Mouse (Mus musculus) cerebellum, adult 18-20 months (tissue): Measurements from ENCODE around the gene Nlk.
"Not testable (repeated sequence)": the region's sequence is repeated elsewhere in the genome, so short reads cannot be mapped to it uniquely, and the experiment has no call there.

Experiments
- DNase-seq, 2 experiments: peaks; one replicate each; pipeline ENCODE4 v3.0.0; 2021

The Nlk gene

DNA sequence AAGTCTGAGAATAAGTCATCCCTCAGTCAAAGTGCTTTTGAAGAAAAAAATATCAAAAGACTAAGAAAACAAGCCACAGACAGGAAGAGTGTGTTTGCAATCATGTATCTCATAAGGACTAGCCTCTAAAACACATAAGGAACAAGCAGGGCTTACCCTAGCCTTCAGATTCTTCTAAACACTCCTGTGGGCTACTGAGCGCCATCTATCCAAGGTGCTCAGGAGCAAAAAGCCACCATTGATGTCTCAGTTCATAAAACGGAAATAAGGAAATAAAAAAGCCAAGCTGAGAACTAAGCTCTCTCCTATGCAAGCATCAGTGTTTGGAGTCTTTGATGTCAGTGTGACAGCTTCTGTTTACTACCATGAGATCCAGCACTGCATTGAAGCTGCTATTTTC lies 18.4 kb downstream of the Nlk start:
- no peak for DNase-seq

DNA sequence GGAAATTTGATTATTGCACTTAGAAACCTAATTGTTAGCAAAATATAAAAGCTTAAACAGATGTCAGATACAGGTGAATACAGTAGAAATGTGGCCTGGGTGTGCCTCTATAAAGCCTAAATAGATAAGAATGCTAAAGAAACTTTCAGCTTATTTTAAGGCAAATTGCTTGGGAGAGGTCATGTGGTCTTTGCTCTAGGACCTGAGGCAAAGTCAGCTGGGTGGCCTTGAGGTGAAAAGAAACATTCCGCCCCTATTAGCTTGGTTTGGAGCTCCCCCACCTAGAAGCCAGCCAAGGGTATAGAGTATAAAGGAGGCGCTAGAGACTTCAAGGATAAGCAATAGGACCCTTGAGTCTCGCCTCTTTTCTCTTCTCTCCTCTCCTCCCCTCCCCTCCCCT lies 28.5 kb downstream of the Nlk start:
- no peak for DNase-seq

DNA sequence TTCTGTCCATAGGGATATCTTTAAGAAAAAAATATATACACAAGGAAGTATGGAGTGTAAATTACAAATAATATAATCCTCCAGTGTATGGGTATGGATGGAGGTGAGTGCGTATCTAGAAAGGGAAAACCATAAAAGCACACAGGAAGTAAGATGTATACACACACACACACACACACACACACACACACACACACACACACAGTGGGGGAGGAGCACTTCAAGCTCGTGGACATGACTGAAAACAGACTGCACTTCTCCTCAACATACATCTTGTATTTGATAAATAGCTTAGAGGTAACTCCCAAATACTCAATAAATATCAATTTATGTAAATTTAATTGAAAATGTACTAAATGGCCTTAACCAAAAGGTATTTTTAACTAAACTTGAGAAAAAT lies 32.3 kb downstream of the Nlk start:
- DNase-seq, result no peak

DNA sequence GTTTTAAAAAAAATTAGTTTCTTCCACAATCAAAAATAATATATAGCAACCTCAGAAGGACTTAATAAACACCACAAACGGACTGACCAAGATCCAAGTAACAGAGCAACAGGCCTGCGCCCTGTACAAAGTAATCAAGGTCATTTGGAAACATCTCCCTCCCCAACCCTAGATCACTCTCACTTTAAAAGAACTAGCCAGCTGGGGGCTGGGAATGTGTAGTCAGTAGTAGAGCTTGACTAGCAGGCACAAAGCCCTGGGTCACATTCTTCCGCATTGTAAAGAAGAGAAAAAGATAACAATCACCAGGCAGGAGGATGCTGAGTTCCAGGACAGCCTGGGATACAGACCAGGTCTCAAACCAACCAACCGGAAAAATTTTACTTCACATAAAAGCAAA lies 33.3 kb downstream of the Nlk start:
- DNase-seq, result no peak

DNA sequence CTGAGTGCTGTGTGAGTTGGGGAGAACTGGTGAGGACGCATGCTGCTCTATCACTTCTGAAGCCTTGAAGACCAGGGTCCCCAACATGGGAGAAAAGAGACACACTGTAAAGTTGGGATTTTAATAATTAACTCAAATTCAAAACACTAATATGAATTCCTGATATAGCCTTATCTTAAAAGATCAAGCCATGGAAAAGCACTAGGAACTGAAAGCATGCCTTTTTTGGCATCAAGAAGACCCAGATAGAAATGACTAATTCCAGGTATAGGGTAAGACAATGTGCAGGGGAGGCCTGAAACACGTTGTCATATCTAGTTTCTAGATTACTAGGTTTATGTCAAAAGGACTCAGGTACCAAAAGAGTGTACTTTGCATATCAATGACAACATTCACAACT lies 48.0 kb downstream of the Nlk start:
- no peak for DNase-seq

DNA sequence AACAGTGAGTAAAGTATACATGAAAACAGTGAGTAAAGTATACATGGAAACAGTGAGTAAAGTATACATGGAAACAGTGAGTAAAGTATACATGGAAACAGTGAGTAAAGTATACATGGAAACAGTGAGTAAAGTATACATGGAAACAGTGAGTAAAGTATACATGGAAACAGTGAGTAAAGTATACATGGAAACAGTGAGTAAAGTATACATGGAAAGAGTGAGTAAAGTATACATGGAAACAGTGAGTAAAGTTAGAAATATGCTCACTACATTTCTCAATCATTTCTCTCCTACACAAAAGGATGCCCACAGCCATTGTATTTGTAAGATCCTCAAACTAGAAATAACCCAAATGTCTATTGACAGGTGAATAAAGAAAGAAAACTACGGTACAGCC lies 48.8 kb downstream of the Nlk start:
- DNase-seq, result not testable (repeated sequence)

DNA sequence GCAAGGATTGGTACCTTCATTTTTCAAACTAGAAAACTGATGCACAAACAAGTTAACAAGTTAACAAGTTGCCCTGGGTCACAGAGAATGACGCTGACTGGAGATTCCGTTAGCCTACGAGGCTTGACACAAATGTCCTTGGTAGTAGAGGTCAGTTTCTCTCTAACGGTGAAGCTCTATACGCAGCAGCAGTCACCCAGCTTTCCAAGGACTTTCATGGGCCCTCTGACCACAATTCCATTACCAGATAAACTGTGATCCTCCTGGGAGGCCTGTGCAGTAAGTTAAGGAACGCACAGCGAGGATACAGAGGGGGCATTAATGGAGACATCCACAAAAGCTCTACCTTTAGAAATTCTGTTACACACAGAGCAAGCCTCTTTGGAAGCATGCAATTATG lies 53.4 kb downstream of the Nlk start:
- no peak for DNase-seq

DNA sequence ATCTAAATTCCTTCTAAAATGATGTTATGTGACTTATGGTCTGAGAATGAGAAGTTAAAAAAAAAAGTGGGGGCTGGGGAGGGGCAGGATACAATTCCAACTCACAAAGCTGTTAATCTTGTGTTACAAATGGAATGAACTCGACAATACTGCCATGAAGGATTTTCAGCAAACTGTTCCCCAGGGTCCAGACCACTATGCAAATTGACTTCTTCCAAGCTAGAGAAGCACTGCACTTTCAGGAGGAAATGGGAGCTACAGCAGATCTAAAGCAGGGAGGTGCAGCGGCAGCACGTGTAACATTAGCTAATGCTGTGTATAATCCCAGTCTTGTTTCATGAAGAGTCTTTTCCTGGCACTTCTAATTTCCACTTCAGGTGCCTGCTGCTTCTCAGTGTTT lies 55.0 kb downstream of the Nlk start:
- no peak for DNase-seq

DNA sequence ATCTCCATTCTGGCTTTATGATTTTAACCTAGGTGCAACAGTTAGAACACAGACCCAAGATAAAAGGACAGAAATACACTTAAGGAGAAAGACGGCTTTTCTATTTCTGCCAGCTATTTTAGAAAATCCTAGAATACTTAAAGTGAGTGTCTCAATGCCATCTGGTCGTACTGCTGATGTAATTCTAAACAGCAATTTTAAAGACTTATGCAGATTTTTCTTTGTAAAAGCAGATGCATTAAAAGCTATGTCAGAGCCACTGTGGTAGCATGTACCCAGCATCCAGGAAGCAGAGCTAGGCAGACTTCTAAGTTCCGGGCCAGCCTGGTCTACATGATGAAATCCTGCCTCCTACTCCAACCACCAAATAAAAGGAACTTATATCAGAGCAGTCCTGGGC lies 56.1 kb downstream of the Nlk start:
- DNase-seq, result no peak

DNA sequence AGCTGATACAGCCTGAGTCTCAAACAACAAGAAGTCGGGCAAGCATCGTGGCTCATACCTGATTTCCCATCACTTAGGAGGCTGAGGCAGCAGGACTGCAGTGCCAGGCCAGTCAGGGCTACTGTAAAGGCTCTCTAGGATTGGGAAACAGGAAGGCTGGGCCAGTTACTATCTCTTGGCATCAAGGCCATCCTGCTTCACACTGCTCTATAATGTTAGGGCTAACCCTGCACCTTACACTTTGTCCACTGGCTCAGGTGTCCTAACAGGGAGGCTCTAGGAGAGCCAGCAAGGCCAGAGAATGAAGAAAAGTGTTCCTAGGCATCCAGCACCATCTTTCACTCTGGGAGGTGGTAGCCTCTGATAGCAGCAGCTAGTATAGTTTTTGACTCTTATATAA lies 64.4 kb downstream of the Nlk start:
- no peak for DNase-seq

DNA sequence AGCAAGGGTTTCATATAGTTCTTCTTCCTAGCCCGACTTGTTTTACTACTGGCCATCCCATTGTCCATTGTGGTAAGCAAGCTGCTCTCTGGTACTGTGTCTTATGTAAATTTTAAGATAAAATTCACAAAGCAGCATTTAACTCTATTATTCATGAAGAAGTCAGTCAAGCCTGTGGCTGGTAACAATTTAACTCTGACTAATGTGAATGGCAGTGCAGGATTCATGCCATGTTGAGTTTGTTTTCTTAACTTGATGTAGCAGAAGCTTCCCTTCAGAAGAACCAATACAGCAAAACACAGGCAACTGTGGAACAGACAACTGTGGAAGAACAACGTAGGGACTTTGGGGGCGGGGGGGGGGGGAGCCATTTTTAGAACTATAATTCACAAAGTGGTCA lies 68.3 kb downstream of the Nlk start:
- no peak for DNase-seq

DNA sequence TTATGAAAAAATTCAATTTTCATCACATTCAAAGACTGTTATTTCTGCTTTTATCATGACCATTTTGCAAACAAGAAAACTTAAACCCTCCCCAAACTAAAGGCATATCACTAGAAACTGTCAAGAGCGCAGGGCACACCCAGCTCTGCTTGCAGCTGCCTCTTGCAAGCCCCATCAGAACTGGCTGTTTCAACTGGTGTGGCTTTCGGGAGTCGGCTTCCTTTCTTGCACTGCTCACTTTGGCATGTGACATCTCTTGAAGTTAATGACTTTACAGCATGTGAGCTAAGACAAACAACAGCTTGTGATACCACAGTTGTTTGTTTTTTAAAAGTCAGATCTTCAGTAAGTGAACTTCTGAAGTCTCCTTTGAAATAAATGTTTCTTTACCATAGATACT lies 72.8 kb downstream of the Nlk start:
- DNase-seq, result no peak

DNA sequence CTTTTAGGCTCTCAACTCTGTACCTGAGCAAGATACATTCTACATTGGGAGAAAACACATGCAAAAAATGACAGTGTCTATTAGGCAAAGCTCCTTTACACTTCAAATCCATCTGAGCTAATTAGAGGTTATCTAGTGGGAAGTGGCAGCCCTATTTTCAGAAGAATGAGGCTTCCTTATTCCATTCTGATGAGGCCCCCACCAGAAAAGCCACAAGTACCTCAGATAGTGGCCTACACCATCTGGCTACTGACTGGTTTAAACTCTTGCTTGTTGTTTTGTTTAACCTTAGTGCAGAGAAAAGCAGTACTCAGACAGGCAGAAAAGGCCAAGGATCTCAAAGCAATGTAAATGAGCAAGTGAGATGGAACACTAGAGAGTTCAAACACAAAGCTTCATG lies 75.2 kb downstream of the Nlk start:
- no peak for DNase-seq

DNA sequence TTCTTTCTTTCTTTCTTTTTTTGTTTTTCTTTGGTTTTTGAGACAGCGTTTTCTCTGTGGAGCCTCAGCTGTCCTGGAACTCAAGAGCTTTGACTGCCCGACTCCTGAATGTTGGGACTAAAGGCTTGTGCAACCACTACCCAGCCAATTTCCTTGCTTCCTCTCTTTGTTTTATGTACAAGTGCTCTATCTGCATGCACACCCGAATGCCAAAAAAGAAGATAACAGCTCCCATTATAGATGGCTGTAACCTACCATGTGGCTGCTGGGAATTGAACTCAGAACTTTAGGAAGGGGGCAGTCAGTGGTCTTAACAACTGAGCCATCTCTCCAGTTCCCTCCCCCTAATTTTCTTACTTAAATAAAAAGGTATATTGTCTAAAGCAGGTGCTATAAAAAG lies 77.0 kb downstream of the Nlk start:
- DNase-seq, result no peak

DNA sequence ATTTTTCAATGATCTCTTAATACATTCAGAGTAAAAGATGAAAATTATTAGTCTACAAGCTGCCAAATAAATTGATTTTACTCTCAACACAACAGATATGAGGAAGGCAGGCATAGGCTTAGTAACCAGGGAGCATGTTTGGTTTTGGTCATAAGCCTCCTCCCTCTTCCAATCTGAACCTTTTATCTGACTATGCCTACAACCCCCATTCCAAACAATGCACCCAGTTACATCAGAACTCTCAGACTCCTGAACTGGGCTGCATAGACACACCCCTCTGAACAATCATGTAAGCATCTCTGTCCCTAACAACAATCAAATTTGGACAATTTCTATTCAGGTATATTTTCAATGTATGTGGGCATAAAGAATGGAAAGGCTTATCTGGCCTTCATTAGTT lies 85.9 kb downstream of the Nlk start:
- no peak for DNase-seq

DNA sequence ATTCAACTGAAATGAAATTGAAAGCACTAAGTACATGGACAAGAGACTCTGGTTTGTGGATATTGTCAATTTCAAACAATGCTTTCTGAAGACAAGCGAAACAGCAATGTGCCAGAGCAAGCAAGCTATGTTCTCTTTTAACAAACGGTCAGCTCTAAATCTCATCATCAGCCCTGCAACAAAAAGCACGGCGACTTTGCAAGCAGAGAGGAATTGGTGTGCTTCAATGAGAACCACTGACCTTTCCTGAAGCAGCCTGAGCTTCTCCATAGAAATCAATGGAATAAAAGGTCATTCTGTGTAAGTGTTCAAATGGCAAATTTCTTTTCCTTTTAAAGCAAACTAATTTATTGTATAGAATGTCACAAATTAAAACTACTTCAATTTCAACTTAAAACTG lies 87.5 kb downstream of the Nlk start:
- no peak for DNase-seq

DNA sequence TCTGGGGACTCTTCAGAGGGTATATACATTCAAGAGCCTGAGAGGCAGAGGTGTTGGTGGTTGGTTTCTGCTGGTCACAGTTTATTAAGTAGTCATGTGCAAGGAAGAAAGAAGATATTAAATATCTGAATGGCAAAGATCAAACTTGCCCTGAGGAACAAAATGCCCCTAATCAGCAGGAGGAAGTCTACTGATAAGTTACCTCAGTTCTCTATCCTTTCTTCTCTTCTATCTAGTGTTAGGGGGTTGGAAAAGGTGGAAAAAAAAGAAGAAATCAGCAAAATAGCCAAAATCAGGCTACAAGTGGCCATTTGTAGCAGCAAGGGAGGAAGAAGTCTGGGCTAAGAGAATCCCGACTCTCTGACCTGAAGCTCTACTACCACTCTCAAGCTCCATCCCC lies 92.3 kb downstream of the Nlk start:
- DNase-seq, result no peak

DNA sequence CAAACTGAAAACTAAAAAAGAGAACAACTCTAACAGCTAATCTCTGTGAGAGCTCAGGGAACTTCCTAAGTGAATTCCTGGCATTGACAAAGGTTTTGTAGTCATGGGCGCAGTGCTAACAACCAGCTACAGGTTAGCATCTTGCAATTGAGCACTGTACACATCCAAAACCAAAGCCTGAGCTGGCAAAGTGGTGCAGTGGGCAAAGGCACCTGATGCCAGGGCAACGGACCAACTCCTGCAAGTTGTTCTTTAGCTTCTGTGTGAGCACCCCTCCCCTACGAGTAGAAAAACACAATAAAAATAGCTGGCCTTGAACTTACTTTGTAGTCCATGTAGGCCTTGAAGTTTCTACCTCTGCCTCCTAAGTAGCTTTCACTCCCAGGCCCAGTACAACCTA lies 94.4 kb downstream of the Nlk start:
- no peak for DNase-seq

DNA sequence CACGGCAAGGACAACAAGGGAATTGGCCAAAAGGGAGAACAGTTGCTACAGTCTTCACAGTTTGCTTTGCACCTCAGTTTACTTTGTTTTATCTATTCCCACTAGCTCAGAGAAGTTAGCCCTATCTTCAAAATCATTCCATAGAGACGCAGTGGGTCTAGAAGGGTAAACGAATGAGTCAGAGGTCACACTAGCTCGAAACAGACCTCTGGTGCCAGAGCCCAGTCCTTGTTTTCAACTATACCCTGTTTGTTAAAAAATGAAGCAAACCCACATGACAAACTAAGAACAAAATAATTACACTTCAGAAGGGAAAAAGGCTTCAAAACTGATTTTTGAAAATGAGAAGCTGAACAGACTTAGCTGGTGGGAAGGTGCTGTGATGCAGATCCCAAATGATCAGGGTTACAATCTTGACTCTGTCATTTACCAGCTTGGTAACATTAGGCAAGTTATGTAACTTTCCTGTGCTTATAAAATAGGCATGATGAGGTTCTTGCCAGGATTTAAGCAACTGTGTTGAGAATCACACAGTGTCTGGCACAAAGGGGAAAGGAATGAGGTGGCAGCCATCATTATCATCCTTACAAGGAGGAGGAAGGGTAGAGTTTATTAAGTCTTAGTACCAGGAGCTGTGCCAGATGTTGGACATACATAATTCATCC lies 96.1 kb downstream of the Nlk start:
- no peak for DNase-seq

DNA sequence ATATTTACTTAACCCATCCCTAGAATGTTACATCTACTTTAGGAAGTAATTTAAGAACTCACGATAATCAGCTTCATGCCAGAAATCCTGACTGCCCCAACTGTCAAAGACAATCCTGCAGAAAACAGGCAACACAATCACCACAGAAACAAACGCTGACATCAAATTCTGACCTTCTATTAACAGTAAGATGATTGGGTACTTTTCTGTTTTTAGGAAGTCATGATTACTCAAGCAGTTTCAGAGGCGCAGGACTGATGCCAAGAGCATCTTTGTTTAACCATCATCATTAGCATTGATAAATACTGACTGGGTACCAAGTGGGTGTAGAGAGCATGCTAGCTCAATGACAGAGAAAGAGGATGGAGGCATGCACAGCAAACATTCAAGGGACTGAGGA lies 96.7 kb downstream of the Nlk start:
- no peak for DNase-seq

DNA sequence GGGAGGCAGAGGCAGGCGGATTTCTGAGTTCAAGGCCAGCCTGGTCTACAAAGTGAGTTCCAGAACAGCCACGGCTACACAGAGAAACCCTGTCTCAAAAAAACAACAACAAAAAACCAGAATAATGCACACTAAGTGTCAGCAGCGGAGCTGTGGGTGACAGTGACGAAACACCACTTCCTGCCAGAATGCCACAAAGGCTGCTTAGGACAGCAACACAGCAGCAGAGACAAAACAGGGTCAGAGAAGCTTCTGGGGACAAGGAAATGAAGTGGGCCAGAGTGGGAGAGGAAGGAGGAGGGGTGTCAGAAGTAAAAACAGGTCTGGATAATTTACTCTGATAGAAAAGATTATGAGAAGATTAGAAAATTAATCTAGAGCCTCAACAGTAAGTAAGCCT lies 97.1 kb downstream of the Nlk start:
- DNase-seq, result no peak

DNA sequence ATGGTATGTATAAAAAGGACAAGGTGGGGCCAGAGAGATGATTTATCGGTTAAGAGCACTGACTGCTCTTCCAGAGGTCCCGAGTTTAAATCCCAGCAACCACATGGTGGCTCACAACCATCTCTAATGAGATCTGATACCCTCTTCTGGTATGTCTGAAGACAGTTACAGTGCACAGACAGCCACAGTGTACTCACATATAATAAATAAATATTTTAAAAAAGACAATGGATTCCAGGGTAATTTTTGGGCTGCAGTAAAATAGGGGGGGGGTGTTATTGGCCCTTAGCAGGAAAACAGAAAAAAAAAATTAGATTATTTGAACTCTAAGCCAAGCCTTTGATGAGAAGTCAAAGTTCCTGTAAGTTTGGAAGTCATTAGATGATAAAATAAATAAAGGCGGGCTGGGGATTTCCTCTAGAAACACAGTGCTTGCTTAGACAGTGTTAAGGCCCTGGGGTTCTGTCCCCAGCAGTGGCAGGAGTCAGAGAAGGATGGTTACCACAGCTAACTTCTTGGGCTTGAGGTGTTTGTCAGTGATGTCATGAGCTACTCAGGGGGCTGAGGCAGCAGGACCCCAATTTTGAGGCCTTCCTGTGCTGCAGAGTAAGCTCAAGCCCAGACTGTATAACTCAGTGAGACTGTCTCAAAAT lies 98.3 kb downstream of the Nlk start:
- DNase-seq, result no peak

DNA sequence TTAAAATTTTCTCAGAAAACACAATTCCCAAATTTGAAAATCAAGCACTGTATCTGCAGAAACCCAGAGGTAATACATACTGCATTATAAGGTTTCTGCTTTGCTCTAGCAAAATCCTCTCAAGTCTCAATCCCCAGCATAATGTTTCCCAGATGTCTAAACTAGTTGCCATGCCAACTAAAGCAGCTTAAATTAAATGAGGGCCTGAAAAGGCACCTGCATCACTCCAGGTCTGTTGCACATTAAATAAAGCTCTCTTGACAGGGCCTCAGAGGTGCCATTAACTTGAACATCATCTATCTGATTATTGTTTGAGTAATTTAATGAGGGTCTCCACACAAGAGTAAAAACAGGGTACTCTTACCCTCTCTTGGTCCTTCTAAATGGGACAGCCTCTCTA lies 100.4 kb downstream of the Nlk start:
- no peak for DNase-seq

DNA sequence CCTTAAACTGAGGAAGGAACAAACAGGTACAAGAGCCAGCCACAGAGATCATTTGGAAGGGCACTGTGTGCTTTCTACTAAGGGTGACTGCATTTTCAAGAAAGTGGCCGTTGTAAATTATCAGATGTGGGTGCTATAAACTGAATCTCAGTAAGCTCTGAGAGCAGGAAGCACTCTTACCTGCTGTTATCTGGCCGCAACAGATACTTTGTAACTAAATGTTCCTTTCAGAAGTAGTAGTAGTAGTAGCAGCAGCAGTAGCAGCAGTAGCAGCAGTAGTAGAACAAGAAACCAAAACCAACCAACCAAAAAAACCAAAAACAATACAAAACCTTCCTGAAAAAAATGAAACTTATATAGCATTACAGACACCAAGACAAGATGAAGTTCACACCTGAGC lies 101.4 kb downstream of the Nlk start:
- no peak for DNase-seq

DNA sequence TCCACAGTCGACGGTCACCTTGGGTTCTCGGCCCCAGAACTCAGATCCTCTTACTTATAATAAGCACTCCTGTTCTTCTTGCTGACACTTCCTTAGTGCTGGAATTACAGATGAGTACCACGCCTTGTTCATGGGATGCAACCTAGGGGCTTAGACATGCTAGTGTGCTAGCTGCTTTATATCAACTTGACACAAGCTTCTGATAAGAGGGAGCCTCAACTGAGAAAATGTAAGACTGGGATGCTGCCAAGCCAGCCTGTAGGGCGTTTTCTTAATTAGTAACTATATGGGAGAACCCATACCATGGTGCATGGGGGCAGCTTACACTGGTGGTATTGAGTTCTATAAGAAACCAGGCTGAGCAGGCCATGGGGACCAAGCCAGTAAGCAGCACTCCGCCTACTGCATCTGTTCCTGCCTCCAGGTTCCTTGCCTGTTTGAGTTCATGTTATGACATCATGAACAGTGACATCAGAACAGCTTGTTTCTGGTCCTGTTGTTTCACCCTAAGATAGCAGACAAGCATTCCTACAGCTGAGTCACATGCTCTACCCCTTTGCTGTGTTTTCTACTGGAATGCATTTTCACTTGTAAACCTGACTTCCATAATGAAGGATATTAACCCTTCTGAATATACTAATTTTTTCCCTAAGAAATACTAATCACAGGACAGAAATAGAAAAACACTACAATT lies 102.8 kb downstream of the Nlk start:
- no peak for DNase-seq
